Mouse (Mus musculus): ENCODE measurements at regions not wholly inside any gene's neighbourhood (a gene's known extent, or its start where the extent isn't known, plus 50 kb on each side); places are given as distances from the start of the nearest gene placed in this dataset.

- 0 out of 2 replicates have a peak, but pooled peaks have one; percentile 12 for TF ChIP-seq CTCF (IDR thresholded peaks at IDR 0.05; ENCODE audit: insufficient read depth, low read depth, low read length)
- no peak for TF ChIP-seq POLR2A (IDR thresholded peaks at IDR 0.05; ENCODE audit: insufficient read depth, low read depth, low read length)
Observed at GRCm38 (mm10) chr15:41951276-41951675, 1817.1 kb downstream of the 9330182O14Rik start.
